Mouse (Mus musculus) liver (tissue): ENCODE measurements around the gene Aes.

Experiments used
- DNase-seq: peaks from one replicate; pipeline ENCODE4 v3.0.0-alpha.2; 2020; ENCODE audit warnings: mixed read lengths

Gene Aes

DNA sequence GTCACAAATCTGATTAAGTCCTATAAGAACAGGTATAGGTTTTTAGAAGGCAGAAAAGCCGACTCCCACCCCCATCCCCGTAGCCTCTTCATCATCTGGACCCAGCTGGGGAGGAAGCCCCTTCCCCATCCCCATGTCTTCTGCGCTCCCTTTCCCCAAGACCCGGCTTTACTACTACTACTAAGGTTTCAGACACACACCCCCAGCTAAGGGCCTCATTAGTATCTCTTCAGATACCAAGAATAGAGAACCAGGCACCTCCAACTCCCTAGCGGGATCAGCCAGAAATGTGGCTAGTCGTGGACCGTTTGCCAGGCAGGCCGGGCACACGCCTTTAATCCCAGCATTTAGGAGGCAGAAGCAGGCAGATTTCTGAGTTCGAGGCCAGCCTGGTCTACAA, 40.8 kb downstream of the Aes start:
- DNase-seq = no peak

- peak; percentile 97 for DNase-seq
Observed at GRCm38 (mm10) chr10:81600738-81601203, 41.5 kb downstream of the Aes start, which contains the start of gene Tle6. TSS of gene Tle6 (minus strand) at chr10:81601073.

DNA sequence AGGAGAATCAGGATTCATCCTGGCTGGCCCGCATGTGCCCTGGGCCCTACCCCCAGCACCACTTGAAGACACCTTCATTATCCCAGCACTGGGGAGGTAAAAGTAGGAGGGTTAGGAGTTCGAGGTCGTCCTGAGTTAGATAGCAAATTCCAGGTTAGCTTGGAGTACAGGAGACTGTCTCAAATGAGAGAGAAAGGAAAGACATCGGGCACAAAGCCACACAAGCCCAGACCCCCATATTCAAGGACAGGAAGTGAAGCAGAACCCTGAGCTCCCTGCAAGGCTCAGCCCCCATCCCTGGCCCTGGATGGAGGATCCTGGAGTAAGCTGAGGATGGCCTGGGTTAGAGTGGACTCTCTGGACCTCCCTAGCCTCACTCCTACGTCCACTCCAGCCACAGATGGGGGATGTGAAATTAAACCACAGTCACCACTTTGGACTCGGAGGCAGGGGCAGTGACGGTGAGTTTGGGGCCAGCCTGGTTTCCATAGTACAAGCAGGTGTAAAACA, 42.2 kb downstream of the Aes start:
- no peak for DNase-seq

DNA sequence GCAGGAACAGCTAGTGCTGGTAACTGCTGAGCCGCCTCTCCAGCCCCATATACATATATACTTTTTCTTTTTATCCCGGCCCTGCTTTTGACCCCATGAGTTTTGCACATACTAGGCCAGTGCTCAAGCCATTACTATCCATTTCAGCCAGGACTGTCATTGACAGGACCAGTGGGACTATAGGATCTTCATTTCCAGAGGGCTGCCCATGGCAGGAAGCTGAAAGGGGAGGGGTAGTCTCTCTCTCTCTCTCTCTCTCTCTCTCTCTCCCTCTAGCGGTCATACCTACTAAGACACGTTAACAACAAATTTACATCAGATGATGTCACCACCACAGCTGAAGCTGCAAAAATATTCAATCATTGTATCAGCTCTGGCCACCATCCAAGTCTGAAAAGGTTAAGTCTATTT, 43.5 kb downstream of the Aes start:
- DNase-seq = no peak

GRCm38 (mm10) chr10:81604019-81604967, 45.0 kb downstream of the Aes start:
- no peak for DNase-seq

DNA sequence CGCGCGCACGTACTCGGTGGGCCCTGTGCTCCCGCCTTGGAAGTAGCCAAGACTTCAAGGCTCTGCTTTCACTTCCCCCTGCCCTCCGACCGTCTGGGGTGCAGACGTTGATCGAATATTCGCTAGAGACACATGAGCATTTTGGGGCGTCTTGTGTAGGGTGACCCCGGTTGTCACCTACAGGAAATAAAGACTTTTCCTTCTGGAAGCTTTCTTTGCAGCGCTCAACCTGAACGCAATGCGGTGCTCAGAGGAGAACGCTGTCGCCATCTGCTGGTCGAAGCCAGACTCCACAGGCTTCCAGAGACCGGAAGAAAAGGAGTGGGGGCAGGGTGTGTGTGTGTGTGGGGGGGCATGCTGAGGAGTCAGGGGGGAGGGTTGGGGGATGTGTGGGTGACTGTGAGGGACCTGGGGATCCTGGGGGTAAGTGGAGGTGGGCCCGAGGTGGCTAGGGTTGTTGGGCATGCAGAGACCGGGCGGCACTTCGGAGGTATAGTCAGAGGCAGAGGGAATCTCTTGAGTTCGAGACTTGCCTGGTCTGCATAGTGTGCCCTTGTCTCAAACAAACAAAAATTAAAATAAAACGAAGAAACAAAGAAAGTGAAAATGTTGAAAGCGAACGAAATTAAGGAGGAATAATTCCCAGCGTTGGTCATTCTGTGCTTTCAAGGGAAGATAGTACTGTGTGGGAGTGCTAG, 45.8 kb downstream of the Aes start:
- DNase-seq = peak; percentile 90

DNA sequence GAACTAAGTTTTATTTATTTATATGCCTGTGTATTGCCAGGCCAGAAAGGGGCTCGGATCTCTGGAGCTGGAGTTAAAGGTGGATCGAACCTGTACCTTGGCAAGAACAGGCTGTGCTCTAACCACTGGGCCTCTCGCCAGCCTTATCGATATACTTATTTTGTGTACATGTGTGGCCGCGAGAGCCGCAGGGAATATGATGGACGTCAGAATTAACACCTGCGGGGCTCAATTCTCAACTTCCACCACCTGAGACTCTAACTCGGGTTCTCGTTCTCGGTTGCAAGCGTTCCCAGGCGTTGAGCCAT, 46.3 kb downstream of the Aes start:
- no peak for DNase-seq

GRCm38 (mm10) chr10:81605974-81606751, 46.9 kb downstream of the Aes start, which contains the start of gene BC025920:
TSS of gene BC025920 (plus strand) at chr10:81606270.
- DNase-seq = peak; percentile 97

GRCm38 (mm10) chr10:81608308-81608707, 49.0 kb downstream of the Aes start:
- no peak for DNase-seq

DNA sequence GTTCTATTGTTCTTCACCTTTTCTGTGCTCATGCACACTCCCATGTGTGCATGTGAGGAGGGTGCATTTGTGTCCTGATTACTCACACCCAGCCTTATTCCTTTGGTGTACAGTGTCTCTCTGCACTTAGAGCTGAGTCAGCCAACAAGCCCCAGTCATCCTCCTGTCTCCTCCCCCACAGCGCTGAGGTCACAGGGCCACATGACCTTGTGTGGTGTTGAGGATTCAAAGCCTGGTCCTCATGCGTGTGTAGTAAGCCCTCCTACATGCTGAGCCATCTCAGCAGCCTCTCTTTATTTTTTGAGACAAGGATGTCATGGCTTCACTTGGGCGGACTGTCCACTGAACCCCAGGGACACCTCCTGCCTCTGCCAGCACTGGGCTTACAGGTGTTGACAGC, 53.5 kb downstream of the Aes start:
- no peak for DNase-seq

DNA sequence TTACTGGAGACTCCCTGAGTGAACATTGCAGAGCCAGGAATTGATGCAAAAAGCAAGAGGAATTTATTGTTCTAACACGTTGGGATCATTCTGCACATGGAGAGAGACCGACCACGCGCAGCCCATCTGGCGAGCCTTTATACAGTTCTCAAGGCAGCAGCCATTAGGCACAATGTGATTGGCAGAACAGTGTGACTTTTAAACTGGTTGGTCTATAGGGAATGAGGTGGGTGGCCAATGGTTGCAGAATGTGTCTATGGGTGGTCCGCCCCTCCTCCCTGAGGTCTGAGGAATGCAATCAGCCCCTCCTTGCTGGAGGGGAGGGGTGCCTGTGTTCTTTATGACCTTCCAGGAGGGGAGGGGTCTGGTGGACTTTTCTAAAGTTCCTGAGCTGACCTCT, 56.2 kb downstream of the Aes start:
- DNase-seq = no peak
